Mouse (Mus musculus): ENCODE data around the gene Tmco5.

DNA sequence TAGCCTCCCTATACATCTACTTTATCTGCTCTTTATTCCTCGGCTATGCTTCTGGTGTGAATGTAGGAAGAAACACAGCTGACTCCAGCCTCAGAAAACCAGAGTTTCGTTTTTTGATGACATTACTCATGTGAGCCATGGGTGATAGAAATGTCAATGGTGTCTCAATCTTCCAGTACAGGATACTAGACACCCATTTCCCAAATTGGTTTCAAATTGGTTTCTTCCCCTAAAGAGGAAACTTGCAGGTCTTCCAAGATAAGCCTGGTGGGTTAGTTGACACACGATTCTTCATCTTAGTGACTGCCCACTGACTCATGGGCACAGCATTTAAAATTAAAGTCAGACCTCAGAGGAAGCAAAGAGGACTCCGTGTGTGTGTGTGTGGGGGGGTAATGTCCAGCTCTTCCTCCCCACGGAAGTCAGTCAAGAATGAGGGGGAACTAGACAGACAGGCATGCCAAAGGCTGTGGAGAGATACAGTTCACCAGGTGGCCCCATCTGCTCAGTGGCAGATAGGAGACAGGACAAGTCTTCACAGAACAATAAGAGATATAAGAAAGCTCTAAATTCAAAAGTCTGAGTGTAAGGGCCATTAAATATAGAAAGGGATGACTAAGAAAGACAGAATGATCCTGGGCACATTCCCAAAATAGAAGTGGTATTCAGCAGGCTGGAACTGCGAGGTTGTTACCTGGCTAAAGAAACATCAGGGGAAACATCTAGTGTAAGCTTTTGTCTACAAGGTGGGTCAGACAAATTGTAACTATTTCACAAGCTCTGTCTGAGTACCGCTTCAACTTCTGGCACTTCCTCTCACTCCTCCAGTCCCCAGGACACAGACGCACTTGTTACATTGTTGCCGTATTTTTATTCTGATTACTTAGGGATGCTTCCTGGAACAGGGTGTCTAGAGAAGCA is 44.3 kb downstream of the Tmco5 start:
- TF ChIP-seq FLI1 (IDR thresholded peaks at IDR 0.05; ENCODE audit: low read length) (no peak), GATA1 (IDR thresholded peaks at IDR 0.05; ENCODE audit: borderline replicate concordance, low read length) (no peak)
